Mouse (Mus musculus): Measurements from ENCODE around the gene Rab29.
"Not testable (repeated sequence)": the region's sequence is repeated elsewhere in the genome, so short reads cannot be mapped to it uniquely, and the experiment has no call there.

The Rab29 gene

GRCm38 (mm10) chr1:131867093-131867945 is at the start of gene Rab29:
Gene Rab29 (plus strand): TSS chr1:131867224.
- peak; percentile 99 for DNase-seq

- DNase-seq, result not testable (repeated sequence)
These were observed 46.7 kb upstream of the Rab29 start for GRCm38 (mm10) chr1:131820353-131820752.

GRCm38 (mm10) chr1:131820887-131821328 is 46.1 kb upstream of the Rab29 start:
- no peak for DNase-seq

GRCm38 (mm10) chr1:131822292-131822691 is 44.7 kb upstream of the Rab29 start:
- no peak for DNase-seq

DNA sequence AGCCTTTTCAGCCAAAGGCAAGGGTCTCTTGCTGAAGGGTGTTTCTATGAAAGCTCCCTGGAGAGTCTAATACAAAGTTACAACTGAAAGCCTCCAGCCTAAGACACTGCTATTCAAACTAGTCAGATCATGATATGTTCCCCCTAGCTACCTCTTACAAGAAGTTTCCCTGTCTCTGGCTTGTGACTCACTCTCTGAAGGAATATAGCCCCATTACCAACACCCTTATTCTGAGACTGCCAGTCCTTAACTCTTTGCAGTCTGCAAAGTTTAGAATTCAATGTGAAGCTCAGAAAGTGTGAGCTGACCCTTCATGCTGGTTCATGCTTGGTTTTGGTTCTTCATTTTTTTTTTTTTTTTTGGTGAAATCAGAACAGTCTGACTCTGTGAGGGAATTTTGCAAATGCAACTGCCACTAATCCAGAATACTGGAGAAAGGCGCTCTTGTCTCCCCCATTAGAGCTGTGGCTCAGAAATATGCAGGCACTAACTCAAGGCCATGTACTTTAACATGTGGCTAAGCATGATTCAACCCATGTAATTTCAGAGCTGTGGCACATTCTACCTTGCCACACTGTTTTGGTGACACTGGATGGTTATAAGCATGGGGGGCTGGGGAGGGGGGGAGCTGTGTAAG is 44.0 kb upstream of the Rab29 start:
- no peak for DNase-seq

GRCm38 (mm10) chr1:131823563-131823962 is 43.5 kb upstream of the Rab29 start:
- no peak for DNase-seq

DNA sequence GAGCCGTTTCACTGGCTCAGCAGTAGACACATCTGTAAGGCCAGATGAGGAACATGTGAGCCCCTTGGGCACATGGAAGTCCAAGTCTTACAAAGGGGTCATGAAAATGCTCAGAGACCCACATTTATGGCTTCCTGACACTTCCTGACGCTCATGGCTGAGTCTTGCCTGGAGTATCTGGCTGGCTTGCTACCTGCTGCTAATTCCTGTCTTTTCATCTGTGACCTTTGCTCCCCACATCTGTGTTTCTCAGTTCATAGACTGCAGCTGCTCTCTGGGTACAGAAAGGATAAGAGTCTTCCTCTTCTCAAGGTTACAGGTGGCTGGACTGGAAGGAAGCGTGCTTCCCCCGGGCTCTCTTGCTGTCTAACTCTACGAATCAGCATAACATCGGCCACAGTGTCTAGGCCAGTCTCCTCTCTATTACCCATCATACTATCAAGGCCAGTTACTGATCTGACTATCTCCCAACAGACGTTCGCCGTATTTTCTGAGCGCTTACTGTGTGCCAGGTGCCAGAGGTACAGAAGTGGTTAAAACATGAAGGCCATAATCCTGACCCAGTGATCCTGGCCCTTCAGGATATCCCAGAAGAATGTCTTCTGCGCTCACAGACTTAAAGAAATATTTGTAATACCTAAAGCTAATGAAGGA is 42.4 kb upstream of the Rab29 start:
- DNase-seq, result peak; percentile 84

DNA sequence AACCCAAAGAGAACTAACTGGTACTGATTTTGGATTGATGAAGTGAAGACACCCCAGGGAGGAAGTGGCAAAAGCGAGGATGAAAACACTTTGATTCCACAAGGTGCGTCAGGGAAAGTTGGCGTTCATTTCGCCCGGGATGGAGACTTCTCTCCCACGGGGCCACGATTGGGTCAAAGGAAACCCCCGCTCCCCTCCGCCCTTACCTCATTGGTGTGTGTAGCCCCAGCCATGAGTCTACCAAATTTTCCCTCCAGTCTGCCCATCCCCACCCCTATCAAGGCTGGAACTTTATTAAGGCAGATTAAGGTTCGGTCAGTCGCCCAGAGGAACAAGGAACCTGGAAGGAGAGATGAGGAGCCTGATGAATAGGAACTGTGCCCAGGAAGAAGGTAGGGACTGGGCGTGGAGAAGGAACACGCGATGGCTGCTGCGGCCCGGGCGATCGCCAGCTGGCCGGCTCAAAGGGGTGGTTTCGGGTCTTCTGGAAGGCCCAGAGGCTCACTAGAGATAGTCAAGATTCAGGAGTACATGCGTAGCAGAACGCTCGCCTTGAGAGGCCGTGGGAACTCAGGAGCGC is 39.7 kb upstream of the Rab29 start, which contains the start of gene Slc41a1:
Slc41a1 (plus strand) TSS at position 287 of the 580 bp plus-strand sequence.
- no peak for DNase-seq

DNA sequence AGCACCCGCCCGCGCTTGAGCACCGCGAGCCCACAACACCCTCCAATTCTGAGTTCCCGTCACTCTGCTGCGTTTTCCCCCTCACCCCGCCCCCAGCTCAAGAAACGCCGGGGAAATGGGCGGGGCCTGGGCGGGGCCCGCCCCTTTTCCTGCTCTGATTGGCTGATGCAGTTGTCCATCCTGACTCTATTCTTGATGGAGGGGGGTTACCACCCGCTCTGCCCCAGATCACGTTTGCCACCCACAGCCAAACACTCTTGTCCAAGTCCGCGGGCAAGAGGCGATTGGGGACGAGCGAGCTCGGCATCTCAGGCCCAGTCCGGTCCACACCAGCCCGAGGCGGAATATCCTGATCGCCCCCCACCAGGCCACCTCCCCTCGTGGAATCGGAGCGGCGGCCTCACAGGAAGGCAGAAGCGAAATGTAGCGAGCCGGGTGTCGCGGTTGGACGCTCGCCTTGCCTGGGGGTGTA is 39.2 kb upstream of the Rab29 start:
- DNase-seq, result peak; percentile 100

DNA sequence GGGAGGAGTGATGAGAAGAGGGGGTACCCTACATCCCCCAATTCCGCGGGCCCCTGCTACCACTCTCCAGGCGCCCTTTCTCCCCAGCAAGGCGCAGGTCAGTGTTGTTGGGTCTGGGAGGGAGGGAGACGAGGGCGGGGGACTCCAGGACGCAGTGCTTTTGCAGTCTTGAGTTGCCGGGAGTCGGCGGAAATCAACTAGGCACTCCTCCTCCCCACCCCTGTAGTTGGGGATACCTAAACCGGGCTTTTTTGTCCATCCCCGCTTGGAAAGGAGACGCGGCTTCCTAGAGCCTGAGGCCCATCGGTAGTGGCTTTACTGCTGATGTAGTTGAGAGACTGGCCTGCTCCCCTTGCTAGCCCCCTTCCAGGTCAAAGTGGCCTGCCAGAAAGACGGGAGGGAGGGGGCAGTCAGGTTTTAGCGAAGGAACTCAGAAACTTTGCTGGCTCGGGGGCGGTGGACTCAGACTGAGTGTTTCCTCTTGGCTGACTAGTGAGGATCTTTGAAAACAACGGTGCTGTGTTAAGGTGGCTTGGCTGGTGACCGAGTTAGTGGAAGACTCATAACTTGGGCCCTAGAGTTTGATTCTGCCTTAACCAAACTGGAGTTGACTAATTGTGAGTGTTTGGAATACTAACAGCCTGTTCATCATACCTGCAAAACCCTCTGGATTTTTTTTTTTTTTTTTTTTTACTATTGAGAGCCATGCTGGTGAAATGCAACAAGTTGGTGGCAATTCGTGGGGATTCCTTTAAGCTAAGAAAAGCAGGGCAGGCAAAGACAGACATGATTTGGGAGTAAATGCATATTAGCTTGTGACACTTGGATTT is 38.5 kb upstream of the Rab29 start:
- DNase-seq, result no peak

DNA sequence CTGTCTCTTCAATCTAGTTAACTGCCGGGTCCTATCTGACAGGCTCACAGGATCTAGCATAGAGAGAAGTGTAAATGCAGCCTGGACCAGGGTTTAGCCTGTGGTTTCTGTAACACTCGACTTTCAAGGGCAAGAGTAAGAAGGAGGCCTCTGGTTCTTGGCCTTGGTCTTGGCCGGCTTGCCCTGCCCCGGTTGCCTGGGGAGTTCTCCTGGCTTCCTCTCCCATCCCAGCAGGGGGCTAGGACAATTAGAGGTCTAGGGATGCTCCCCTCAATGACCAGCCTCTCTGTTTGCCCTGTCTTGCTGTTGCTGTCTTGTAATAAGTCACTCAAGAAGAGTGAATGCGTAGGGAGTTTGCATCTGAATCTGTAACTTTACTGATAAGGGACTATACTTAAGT is 37.7 kb upstream of the Rab29 start:
- no peak for DNase-seq

DNA sequence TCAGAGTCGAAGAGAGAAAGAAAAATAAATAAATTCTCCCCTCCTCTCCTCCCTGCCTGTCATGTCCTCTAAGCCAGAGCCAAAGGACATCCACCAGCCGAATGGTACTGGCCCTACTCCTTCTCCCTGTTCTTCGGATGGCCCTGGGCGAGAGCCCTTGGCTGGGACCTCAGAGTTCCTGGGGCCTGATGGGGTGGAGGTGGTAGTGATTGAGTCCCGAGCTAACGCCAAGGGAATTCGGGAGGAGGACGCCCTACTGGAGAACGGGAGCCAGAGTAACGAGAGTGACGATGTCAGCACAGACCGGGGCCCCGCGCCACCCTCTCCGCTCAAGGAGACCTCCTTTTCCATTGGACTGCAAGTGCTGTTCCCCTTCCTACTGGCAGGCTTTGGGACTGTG is 36.5 kb upstream of the Rab29 start:
- peak; percentile 96 for DNase-seq

DNA sequence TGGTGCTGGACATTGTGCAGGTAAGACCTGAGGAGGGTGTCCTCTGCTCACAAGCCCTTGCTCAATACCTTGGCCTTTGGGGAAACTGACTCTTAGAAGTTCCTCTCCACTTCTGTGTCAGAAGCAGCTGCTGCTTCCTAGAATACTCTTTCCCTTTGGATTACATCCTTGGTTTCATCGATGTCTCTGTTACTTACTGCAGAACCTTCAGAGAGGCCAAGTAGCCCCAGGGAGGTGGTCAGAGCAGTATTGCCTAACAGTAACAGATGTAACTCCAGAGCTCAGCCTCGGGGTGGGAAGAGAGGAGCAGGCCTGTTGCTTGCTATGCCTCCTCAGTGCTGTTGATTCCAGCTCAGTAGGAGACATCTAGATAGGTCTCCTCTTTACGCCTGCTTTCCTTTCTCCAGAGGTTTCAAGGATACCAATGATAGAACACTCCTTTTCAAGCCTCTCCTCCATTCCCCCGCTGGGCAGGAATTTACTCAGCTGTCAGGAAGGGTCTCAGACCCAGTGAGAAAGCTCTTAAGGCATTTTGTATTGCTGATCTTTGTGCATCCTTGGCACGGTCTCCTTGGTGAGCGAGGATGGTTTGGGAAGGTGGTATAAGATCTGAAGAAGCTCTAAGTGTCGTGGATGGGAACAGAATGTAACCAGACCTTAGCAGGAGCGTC is 35.9 kb upstream of the Rab29 start:
- peak; percentile 88 for DNase-seq

DNA sequence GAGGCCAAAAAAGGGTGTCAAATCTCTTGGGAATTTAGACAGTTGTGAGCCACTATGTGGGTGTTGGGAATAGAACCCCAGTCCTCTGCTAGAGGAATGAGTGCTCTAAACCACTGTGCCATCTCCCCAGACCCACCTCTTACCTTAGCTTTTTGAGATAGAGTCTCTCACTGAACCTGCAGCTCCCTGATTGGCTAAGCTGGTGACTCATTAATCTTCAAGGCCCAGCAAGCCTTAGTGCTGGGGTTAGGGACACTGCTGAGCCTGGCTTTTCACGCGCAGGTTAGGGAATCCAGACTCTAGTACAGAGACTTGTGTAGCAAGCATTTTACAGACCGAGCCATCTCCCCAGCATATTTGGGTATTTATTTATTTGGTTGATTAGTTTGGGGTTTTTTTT is 30.0 kb upstream of the Rab29 start:
- DNase-seq, result no peak

- DNase-seq, result no peak
These were observed 28.5 kb upstream of the Rab29 start for GRCm38 (mm10) chr1:131838542-131838941.

DNA sequence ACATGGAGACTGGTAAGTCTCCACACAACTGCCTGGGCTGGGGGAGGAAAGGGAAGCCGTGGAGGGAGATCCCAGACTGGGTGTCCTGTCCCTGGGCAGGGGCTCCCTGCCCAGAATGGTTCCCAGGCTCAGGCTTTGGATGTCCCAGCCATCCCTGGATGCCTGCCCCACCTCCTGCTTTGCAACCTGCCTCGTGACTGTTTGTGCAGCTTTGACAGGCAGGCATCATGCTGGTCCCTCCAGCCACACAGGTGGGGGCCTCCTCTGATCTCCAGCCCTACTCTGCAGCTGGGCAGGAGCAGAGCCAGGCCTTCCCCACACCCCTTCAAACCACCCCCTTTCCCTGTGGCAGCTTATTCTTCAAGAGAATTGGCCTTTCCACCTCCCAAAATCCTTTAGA is 27.7 kb upstream of the Rab29 start:
- DNase-seq, result peak; percentile 97

DNA sequence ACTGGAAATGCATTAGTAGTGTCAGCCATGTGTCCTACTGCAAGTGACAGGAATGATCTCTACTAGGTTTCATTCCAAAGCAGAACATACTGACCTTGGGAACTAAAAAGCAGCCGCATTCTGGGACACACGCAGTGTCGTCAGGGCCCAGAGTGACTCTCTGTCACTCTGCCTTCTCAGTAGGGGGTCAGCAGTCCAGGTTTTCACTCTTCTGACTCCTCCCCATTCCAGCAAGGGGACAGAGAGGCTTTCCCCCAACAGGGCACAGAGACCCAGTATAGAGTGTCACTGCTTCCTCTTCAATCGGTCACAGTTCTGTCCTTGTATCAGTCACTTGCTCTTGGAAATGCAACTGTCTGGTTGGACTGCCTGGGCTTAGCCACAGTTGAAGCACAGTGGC is 24.8 kb upstream of the Rab29 start:
- peak; percentile 91 for DNase-seq

DNA sequence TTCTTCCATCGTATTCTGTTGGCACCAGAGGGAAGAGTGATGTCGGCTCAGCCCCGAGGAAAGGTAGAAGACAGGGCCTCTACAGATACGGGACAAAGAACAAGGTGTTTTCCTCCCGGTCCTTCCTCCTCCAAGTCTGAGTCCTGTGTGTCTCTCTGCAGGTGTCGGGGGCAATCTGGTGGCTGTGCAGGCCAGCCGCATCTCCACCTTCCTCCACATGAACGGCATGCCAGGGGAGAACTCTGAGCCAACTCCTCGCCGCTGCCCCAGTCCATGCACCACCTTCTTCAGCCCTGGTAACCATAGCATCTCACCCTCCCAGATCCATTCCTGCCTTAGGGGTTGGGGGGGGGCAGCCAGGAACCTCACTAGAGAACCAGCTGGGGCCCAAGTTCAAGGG is 23.3 kb upstream of the Rab29 start:
- no peak for DNase-seq

DNA sequence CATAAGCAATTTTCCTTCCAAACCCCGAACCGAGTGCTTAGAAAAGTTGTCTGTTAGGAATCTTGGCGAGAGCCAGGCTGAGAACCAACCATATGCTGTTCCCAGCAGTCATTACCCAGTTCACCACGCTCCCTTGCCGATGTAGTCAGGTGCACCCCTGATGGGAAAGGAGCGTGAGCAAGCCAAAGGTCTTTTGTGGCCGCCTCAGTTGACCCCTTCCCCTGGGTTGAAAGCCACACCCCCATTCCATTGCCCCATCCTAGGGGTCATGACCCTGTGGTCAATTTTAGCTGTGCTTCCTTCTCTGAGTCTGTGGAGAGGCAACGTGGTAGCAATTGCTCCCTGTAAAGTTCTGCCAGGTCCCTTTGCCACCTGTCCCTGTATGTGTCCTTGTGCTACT is 22.1 kb upstream of the Rab29 start:
- DNase-seq, result peak; percentile 83

DNA sequence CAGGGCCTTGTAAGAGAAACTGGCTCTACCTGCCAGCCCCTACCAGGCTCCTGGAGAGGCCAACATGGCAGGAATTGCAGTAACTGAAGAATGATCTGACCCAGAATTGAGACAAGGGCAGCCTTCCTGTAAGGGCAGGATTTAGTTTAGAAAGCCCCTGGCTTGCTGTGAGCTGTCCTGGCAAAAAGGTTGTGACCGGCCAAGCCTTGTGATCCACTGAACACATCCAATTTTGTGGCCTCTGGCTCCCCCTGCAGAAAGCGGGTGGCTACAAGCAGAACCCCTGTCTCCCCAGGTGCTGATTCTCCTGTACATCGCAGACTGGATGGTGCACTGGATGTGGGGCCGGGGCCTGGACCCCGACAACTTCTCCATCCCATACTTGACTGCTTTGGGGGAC is 20.8 kb upstream of the Rab29 start:
- DNase-seq, result peak; percentile 96

GRCm38 (mm10) chr1:131861811-131862210 is 5.2 kb upstream of the Rab29 start:
- no peak for DNase-seq

DNA sequence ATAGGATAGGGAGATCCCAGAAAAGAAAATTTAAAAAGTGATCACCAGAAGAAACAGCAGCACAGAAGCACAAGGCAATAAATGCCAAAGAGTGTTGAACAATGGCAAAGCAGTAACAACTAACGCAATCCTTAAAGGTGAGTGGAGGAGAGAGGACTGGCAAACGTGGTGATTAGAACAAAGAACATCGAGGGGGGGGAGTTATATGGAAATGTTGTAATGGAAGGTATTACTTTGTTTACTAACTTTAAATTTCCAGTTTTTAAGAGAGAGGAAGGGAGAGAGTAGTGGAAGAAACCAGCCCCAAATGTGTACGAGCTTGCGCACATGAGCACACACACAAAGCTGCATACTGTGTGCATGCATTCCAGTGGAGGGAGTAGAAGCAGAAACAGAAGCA is 1.4 kb upstream of the Rab29 start:
- peak; percentile 80 for DNase-seq
